Mouse (Mus musculus): ENCODE data around the gene Qrfpr. TPM values are rescaled to one million over a fixed set of nuclear protein-coding genes. Genes with fewer than 3 reads are reported as not detected.

Qrfpr gene
- polyA plus RNA-seq (2012; rRNA removed) = 0.50 and 0.62 TPM in 2 replicates

DNA sequence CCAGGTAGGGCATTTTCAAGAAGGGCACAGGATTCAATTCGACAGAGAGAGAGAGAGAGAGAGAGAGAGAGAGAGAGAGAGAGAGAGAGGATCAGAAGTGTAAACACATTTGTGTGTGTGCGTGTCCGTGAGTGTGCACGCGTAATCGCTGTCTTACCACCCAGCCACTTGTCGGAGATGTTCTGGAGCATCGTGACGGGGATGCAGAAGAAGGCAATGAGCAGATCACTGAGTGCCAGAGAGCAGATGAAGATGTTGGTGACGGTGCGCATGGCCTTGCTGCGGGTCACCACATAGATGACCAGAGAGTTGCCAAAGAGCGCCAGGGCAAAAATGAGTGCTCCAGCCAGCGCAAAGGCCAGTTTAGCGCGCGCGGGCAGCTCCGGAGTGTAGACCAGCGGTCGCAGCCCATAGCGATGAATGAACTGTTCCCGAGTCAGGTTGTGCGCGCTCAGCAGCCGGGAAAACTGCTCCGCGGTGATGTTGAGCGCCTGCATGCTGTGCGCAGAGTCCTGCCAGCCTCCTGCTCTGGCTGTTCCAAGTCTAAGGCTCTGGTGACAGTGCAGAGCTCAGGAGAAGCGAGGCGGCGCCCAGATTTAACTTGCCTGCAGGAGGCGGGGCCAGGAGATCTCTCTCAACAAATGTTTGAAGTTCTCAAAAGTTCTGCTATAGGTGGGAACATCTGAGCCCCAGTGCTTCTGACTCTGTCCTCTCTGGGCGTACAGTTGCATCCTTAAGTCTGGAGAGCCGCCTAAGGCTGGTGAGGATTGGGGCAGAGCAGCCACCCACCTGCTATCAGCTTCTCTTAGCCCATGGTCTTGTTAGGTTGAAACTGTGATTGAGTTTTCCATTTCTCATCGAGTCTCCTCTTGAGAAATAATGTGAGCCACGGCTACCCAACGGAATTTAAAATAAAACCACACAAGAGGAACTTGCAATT lies at the start of gene Qrfpr:
Qrfpr (minus strand) TSS at position 571 of the 940 bp plus-strand sequence.
- no peak for DNase-seq (ENCODE audit: low spot score)

DNA sequence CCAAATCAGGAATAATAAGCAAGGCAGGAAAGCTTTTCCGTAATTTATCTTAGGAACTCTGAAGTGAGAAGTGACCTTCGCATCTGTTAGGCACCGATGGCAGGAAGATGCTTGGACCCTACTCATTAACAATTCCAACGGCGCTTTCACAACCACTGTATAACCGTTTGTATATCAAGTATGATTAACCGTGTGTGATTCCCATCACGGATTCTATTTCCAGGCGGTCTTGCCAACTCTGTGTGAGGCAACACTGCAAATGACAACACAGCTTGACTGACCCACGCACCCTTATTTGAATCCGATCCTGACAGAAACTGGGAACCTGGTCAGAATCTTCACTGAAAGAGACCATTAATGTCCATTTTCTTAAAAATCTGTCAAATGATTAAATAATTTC lies 41.8 kb upstream of the Qrfpr start:
- no peak for DNase-seq (ENCODE audit: low spot score)

DNA sequence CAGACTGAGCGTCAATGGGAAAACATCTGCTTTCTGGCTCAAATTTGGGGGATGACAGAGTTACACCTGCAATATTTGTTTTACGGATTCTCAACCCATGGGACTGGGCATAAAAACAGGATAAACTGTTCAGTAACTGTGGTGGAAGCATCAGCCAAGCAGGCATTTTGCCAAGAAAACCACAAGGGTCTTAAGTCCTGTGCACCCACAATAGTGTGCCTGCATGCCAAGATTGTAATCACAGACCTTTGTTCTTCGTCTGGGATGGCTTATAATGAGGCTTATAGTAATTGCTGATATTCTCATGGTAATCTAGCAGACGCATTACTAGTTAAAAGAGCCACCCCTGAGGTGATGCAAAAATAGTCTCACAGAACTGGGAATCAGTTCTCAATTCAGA lies 41.2 kb upstream of the Qrfpr start:
- no peak for DNase-seq (ENCODE audit: low spot score)

DNA sequence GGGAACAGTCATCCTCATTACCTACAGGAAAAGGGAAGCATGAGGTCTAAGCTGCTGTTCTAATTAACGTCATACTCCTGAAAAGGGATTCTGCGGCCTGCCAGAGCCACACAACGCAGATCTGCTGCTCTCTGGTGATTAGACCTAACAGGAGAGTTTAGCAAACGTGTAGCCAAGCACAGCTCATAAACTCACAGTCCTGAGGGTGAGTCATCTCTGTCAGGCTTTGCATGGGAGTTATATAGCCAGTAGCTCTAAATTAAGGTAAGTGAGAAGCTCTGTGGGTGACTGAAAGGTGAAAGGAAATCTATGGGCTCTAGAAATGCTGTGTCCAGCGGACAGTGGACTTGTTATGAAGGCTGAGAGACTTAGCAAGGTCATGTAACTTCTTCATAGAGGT lies 28.5 kb upstream of the Qrfpr start:
- DNase-seq (ENCODE audit: low spot score) = no peak

DNA sequence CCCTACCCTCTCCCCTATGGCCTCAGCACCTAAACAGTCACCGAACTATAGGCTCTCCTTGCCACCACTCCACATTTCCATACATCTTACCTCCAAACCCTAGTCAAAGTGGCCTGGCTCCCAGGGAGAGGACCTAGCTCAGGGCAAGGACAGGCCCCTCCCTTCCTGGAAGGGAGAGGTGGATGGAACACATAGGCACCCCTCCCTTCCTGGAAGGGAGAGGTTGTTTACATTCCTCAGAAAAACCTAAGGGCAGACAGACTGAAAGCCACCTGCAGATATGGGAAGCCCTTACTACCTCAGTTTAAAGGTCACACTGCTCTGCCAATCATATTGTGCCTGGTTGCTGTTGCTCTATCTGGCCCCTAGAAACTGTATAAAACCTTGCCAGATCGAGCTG lies 26.3 kb upstream of the Qrfpr start:
- DNase-seq (ENCODE audit: low spot score) = no peak

DNA sequence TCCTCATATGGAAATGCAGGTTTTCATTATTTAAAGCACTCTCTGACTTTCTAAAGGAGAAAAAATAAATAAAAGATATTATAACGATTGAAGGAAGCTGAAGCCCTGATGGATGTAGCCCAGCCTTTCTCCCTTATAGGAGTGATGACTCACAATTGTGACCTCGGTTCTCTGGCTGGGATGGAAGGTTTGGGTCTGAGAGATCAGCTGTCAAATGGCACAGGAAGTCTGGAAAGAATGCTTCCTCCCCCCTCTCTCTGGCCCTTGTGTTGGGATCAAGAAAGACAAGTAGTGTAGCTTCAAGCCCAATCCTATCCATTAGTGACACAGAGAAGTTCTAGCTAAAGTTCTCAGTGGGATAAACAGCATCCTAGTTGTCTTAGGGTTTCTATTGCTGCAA lies 7.8 kb upstream of the Qrfpr start:
- DNase-seq (ENCODE audit: low spot score) = no peak

DNA sequence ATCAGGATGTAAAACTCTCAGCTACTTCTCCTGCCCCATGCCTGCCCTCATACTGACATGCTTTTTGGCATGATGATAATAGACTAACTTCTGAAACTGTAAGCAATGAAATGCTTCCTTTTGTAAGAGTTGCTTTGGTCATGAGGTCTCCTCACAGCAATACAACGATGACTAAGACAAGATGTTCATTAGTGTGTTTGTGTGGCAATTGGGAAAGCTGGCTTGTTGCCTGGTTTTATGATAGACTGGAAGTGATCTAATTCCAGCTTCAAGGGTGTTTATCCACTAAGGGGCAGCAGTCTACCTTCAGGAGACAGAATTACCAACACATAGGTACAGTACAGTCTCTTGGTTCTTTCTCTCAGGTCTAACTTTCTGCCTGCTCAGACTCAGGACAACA lies 5.1 kb upstream of the Qrfpr start:
- no peak for DNase-seq (ENCODE audit: low spot score)

DNA sequence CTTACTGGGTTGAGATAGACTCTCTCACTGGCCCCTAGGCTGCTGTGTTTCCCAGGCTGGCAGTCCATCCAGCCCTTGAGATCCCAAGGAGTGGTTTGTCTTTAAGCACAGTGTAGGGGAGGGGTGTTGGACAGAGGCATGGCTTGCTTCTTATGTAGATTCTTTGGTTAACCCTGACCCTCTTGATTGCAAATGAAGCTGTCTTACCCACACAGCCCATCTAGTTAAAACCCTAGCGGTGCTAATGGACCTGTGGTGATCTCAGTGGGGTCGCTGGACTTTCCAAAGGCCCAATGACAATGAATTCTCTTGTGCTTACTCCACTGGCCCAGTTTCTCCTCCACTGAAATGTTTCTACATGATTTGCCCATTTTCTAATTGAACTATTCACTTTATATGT lies 1.2 kb upstream of the Qrfpr start:
- DNase-seq (ENCODE audit: low spot score) = no peak

DNA sequence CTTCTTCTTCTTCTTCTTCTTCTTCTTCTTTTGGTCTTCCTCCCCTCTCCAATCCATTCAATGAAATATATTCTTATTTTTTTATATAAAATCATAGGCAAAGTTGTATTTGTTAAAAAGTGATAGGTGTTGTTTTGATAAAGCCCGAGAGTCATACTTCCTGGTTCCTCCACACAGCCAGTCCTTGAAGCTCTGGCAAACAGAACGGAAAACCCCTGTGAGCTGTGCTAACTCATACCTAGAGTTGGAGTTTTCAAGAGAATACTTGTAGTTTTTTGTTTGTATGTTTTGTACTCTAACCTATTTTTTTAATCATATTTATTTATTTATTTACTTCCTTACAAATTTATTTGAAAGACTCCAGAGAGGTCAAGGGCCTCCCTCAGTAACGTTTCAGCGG lies 9.4 kb downstream of the Qrfpr start:
- no peak for DNase-seq (ENCODE audit: low spot score)

DNA sequence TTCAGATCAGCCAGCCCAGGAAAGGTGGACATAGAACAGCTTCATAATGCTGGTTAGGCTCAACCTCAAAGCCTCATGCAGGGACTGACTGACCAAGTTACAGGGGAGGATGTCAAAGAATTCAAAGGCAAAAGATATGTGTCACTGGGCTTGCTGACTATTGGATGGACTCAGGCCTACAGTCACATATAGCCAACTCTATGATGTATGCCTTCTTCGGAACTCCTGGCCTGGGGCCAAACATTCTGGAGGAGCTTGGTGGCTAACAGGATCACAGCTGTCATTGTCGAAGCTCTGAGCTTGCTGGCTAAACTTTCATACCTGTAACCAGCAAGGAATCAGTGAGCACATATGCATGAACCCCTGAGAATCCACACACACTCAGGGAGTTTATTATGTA lies 11.2 kb downstream of the Qrfpr start:
- no peak for DNase-seq (ENCODE audit: low spot score)

DNA sequence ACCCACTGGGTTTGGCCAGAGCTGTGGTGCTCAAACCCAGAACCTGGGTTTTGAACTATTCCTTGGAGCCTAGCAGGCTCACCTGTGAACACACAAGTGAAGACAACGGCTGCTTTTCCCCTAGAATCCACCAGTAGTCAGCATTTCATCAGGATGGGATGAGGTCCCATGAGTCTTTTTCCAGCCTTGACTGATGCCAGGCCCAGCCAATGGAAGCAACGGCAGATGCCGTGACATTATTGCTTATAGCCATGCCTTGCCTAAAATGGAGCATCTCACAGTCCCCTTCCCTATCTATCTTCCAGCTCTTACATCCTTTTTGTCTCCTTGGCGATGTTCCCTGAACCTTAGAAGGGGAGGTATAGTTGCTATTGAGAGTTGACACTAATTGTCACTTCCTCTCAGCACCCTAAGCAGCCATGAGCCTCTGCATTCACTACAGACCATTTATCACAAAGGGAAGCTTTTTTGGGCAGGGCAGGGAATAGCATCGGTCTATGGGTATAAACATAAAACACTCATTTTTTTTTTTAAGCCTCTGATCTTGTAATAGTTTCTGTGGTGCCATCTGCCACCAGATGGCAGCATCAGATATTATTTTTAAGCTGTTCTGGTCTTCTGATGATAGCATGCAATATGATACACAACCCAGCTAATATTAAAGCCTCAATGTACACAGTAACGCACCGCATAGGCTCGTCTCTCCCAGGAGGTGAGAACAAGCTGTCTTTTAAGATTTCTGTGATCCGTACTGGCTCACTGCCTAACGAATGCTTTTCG lies 12.1 kb downstream of the Qrfpr start:
- DNase-seq (ENCODE audit: low spot score) = no peak

DNA sequence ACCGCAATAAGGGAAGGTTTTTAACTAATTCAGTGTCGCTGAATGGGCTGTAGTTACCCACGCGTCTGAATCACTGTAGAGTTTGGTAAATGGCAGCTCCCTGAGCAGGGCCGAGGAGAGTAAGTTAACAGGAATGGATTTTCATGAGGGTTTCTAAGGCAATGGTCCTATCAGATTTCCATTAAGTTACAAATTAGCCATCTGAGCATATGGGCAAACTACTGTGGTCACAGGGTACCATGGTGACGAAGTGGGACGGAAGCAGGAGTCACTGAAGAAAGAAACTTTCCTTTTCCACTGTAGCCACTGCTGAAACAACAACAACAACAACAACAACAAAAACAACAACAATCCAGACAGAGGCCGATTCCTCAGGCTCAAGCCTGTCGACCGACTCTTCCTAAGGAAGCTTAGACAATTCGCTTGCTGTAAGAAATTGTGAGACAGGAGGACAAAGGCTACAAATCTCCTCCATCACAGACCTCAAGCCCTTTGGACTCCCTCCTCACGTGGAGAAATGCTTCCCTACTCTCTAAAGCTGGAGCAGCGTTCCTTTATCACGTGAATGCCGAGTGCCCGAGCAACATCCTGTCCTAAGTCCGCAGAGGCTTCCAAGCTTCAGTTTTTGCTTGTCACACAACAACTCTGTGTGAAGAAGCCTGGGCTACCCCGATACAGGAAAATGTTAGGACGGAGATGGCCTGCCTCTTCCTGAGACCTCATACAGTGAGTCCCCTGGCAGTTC lies 14.4 kb downstream of the Qrfpr start:
- DNase-seq (ENCODE audit: low spot score) = no peak

DNA sequence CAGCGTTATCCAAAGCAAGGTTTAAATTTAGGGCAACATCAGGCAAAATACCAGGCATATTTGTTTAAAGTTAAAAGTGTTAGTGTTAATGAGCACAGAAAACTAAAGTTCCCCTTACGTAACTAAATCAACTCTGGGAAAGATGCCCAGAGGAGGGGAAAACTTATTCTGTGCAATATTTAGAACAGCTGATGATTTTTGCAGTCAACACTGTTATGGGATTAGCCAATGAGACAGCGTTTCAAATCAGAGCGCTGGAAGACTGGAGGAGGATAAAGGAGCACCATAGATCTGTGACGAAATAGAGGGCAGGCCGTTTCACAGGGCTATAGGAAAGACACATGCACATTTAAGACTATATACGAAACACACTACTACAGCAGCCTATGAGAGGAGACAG lies 19.2 kb downstream of the Qrfpr start:
- DNase-seq (ENCODE audit: low spot score) = no peak

DNA sequence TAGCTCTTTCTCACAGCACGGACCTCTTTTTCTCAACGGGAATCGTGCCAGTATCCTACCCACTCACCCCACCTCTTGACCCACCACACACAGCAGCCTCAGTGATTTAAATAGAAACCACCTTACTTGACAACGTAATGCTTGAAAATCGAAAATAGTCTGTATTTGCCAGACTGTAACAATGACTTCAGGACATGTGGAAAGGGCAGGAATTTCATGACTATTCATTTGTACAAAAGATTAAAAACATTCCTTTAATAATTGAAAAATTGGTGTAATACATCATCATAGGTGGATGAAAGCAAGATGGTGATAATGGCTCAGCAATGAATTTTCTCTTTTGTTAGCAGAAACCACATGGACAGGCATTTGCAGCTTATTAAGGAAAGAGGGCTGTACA lies 21.0 kb downstream of the Qrfpr start:
- DNase-seq (ENCODE audit: low spot score) = no peak

DNA sequence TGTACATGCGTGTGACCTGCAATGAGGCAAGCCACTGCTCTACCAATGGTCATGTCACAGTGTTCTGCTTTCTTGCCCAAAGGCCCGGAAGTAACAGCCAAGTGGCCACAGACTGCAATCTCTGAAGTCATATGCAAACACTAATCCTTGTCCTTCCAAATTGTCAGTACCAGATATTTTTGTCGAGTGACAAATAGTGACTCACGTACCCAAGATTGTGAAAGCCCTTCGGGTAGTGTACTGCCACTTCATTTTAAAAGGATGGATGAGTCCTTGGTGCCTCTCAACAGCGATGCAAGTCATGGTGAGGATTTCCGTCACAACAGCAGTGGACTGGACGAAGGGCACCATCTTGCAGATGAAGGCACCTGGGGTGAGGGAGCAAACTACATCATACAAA lies 32.9 kb downstream of the Qrfpr start:
- no peak for DNase-seq (ENCODE audit: low spot score)

DNA sequence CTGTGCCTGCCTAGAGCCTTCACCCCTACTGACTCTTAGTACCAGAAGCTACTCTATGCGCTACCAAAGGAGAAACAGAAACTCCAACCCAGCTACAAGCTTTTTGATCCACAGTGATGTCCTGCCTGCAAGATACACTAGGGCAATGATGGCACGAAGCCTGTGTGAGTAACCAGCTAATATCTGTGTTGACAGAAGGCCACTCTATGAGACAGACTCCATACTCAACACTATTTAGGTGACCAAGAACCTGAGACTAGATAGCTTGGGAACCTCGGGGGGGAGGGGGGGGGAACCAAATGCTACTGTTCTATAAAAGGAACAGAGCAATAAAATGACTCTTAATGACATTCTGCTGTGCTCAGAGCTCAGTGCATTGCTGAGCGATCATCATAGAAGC lies 35.6 kb downstream of the Qrfpr start:
- no peak for DNase-seq (ENCODE audit: low spot score)

DNA sequence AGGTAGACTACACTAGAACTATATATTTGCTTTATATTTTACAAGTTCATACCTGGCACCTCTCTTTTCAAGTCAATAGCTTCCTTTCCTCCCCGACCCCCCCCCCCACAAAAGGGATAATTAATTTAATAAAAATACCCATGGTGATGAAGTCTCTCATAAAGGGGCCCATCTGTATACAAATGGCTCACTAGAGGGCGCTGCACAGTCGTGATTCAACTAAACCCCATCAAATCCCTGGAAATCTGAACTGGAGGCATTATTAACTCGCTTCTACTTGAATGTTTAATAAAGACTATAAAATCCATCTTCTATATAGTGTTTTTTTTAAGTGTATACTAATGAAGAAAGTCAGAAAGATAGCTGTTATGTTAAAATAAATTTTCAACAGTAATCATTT lies 40.6 kb downstream of the Qrfpr start:
- DNase-seq (ENCODE audit: low spot score) = no peak

DNA sequence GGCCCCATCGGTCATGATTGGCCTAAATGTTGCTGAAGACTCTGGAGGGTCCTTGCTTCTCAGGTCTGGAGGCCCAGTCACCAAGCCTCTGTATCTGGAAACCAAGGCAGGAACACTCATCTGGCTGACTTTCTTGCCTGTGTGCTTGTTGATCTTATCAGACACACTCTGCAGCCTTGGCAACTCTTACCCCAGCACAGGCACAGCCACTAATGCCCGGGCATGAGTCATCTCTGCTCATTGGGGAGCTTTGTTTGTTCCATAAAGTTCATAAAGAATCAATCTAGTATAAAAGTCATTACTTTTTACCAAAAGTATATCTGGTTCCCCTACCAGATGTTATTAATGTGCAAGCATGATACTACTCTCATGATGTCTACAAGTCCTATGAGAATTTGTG lies 48.4 kb downstream of the Qrfpr start:
- DNase-seq (ENCODE audit: low spot score) = no peak

DNA sequence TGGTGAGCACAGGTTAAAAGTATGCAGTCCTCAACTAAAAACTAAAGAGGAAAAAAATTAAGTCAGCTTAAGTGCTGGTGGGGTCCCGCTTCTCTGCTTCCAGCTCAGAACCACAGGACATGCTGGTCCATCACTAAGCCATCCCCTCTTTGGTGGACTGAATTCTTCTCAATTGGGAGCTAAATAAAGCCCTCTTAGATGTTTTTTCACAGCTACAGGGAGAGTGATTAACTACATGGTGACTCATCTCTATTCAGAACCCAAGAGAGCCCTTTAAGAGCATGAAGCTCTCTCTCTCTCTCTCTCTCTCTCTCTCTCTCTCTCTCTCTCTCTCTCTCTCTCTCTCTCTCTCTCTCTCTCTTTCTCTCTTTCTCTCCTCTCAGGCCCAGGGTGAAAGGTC lies 50.8 kb downstream of the Qrfpr start:
- no peak for DNase-seq (ENCODE audit: low spot score)

DNA sequence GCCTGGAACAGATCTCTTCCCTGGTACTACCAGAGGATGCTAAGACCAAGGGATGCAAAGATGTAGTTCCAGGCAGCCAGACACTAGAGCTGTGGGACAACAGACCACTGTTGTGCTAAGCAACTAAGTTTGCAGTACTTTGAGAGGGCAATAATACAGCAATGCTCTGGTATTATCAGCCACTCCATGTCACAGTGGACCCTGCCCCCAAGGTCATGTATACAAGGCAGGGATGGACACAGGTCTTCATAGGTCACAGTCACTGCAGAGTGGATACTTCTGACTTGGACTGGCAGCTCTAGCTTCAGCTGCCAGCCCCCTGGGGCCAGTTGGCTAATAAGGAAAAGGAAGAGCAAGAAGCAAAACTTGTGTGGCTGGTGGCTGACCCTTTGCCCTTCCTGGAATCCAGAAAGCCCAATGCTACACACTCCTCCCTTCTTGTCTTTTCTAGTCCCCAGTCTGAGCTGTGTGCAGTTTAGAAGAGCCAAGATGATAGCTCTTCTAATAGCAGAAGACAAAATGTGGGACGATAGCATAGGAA lies 51.4 kb downstream of the Qrfpr start:
- DNase-seq (ENCODE audit: low spot score) = no peak

DNA sequence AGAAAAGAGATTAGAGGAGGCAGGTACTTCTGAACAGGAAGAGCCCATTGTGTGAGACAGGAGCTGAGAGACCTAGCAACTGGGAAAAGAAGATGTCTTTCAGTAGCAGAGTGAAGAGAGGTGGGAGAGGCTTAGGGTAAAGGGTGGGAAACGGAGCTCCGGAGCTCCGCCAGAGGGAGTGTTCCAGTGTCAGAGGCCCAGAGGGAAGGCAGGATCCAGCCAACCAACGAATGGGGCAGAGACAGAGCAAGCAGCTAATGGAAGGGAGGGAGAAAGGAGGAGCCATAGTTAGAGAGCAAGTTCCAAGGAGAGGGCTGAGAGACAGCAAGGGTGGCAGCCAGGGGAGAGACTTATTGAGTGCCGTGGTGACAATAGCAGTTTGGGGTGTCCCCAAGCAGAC lies 66.8 kb downstream of the Qrfpr start:
- DNase-seq (ENCODE audit: low spot score) = no peak

All from urinary bladder, adult 2 months (tissue).